Mouse (Mus musculus) fibroblast of lung, adult 2 months (primary cell): ENCODE data around the gene Hnf4a.
"Not testable (repeated sequence)": the region's sequence is repeated elsewhere in the genome, so short reads cannot be mapped to it uniquely, and the experiment has no call there.

ENCODE experiments used
- DNase-seq: peaks from one replicate; pipeline ENCODE4 v3.0.0-alpha.2; 2011; ENCODE audit warnings: low read depth

Hnf4a gene

DNA sequence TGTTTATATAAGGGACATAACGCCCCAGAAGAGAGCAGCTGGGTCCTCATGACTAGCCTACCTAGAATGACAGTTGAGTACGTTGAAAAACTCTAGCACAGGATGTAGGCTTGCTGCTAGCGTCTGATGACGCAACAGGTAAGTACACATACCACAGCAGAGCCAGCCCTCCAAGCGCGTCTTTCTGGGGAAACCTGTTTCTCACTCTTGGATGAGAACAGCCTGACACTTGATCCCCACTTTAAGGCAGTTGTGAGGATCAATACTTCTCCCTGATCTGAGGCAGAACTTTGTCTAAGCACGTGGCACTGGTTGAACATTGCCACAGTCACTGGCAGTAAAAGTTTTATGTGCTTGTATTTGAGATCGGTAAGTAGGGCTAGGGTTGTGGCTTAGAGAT, 113.8 kb downstream of the Hnf4a start:
- DNase-seq, result no peak

DNA sequence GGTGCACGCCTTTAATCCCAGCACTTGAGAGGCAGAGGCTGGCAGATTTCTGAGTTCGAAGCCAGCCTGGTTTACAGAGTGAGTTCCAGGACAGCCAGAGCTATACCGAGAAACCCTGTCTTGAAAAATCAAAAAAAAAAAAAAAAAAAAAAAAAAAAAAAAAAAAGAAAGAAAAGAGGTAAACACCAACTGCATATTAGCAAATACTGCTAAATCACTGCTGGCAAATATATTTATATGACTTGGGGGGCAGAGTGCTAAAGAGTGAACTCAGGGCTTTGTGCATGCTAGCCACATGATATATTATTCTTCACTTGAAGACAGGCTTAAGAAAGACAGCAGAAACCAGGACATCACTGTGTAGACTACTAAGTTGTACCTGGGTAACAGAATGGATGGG, 114.8 kb downstream of the Hnf4a start:
- not testable (repeated sequence) for DNase-seq
